Mouse (Mus musculus) forebrain, embryonic 12.5 days (tissue): ENCODE results near the gene Foxc2. TPM values are rescaled to one million over a fixed set of nuclear protein-coding genes. Genes with fewer than 3 reads are reported as not detected.
"Not testable (repeated sequence)": the region's sequence is repeated elsewhere in the genome, so short reads cannot be mapped to it uniquely, and the experiment has no call there.

Experiments used
- ATAC-seq: fragments of 200-750 bp; cut with Nextera tagmentation; 2 replicates; pipeline ENCODE4 v1.8.0; 2017; ENCODE audit warnings: moderate TSS enrichment; ENCODE audit not compliant: low FRiP score
- H3K27ac ChIP-seq: fragments of 300-500 bp; sonication (generic); 2 replicates; pipeline ENCODE4 v1.5.1; 2016; ENCODE audit warnings: mild to moderate bottlenecking
- H3K27me3 ChIP-seq: fragments of 300-500 bp; sonication (generic); 2 replicates; pipeline ENCODE4 v1.6.1; 2016; ENCODE audit warnings: mild to moderate bottlenecking
- H3K36me3 ChIP-seq: fragments of 300-500 bp; sonication (generic); replicated peaks from 2 replicates; pipeline ENCODE4 v1.6.1; 2016; ENCODE audit warnings: mild to moderate bottlenecking
- H3K4me1 ChIP-seq: fragments of 300-500 bp; sonication (generic); 2 replicates; pipeline ENCODE4 v1.6.1; 2016
- H3K4me2 ChIP-seq: fragments of 300-500 bp; sonication (generic); 2 replicates; pipeline ENCODE4 v1.6.1; 2016; ENCODE audit warnings: mild to moderate bottlenecking, moderate library complexity
- H3K4me3 ChIP-seq: fragments of 300-500 bp; sonication (generic); replicated peaks from 2 replicates; pipeline ENCODE4 v1.5.1; 2016; ENCODE audit warnings: mild to moderate bottlenecking
- H3K9ac ChIP-seq: fragments of 300-500 bp; sonication (generic); 2 replicates; pipeline ENCODE4 v1.6.1; 2016; ENCODE audit warnings: mild to moderate bottlenecking
- H3K9me3 ChIP-seq: fragments of 300-500 bp; sonication (generic); 2 replicates; pipeline ENCODE4 v1.6.1; 2016
- WGBS: fragments of 180-500 bp; shearing (Covaris S2); methylation state at CpG from one replicate; pipeline ENCODE4 v1.1.7; 2016; 5-methylcytosine and 5-hydroxymethylcytosine counted together
- polyA plus RNA-seq: library from polyadenylated mRNA; unstranded; fragments of >200 nt; fragmentation: Nextera tagmentation; extraction: Ambion mirVana; gene quantifications from 2 replicates; pipeline ENCODE4 v1.2.1, GENCODE M21; 2016

Foxc2 gene
- polyA plus RNA-seq, 1 experiment from 2014 or later = 4.6 TPM

DNA sequence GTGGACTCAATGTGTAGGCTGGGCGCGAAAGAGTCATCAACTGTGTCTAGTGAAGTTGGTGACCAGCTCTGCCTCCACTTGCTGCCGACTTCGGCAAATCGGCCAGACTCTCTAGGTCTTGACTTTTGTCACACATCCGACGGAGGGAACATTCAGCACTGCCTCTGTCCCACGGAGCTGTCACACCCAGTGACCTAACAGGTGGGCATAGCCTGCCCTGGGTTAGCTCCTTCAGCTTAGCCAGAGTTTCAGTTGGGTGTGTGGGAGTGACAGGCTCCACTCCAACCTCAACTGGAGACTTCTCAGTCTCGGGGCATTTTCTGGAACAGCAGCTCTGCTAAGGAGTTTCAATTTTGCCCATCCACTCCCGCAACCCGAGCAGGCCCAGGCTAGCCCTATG, 18.5 kb downstream of the Foxc2 start:
- Histone ChIP-seq H3K27me3 (peaks cover 55% of the 10 kb centered on the region), H3K4me3 (no peak overlapping the region), H3K4me2 (no peak overlapping the region), H3K9ac (no peak overlapping the region), H3K9me3 (peaks cover 17% of the 10 kb centered on the region), H3K4me1 (no peaks in the 10 kb centered on the region), H3K27ac (no peak overlapping the region), H3K36me3 (no peaks in the 10 kb centered on the region)
- 88% methylated on average over 11 of the region's 11 CpGs for WGBS
- no peak for ATAC-seq

DNA sequence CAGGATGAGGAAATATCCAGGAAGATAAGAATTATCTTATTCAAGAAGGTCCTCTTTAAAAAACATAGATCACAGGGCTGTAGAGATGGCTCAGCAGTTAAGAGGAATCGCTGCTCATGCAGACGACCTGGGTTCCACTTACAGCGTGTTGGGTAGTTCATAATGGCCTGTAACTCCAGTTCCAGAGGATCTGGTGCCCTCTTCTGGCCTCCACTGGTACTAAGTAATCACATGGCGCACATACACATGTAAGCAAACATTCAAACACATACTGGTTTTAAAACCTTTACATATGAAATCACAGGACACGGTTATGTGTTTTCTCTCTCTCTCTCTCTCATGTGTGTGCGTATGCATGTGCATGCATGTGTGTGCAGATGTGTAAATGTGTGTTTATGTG, 20.9 kb downstream of the Foxc2 start:
- peaks cover 42% of the 10 kb centered on the region for H3K27me3 ChIP-seq
- no peak overlapping the region for H3K9ac ChIP-seq
- H3K4me1 ChIP-seq = no peaks in the 10 kb centered on the region
- peaks cover 17% of the 10 kb centered on the region for H3K9me3 ChIP-seq
- ATAC-seq = no peak
- no peak overlapping the region for H3K4me2 ChIP-seq
- WGBS = 90% methylated on average over 6 of the region's 6 CpGs
- no peaks in the 10 kb centered on the region for H3K36me3 ChIP-seq
- H3K27ac ChIP-seq = no peak overlapping the region
- no peak overlapping the region for H3K4me3 ChIP-seq

DNA sequence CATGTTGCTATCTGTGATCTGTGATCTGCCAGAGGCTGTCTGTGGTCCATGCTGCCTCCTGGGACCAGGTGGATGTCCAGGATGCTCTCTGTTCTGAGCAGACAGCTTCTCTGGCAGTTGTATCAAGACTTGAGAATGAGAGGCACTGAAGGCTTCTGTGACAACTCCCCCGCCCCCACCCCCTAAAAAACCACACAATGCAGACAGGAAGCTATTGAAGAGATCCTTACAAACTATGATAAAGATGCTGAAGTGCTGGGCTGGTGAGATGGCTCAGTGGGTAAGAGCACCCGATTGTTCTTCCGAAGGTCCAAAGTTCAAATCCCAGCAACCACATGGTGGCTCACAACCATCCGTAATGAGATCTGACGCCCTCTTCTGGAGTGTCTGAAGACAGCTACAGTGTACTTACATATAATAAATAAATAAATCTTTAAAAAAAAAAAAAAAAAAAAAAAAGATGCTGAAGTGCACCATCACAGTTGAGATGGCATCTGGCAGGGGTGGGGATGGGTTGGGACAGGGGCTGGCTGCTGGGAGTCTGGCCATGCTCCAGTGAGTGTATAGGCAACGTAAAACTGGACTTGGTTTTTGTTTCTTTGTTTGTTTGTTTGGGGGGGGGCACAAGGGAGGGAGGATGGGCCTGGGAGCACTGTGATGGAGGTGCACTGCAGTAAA, 29.6 kb downstream of the Foxc2 start:
- not testable (repeated sequence) for H3K4me1 ChIP-seq, H3K27ac ChIP-seq
- 74% methylated on average over 4 of the region's 6 CpGs for WGBS

DNA sequence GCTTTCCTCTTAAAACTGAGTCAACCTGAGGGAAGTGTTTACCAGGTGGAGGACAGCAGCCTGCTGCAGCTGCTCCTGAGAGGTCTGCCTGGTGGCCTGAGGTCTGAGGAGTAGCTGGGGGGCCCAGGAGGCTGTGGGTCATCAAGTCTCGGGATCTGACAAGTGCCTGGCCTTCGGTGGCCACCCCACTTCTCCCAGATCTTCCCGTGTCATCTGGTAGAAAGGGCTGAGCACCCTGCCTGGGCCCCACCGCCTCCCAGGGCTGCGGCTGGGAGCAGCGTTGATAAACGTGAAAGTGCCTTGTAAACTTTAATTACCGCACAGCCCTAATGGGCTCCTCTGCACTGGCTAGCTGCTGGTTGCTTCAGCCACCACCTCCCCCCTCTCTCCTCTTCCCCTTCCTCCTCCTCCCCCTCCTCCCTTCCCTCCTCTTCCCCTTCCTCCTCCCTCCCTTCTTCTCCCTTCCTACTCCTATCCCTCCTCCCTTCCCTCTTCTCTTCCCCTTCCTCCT, 32.7 kb downstream of the Foxc2 start:
- H3K27ac ChIP-seq = no peak overlapping the region
- no peaks in the 10 kb centered on the region for H3K36me3 ChIP-seq
- no peaks in the 10 kb centered on the region for H3K9me3 ChIP-seq
- H3K9ac ChIP-seq = no peak overlapping the region
- no peak overlapping the region for H3K4me2 ChIP-seq
- no peak for ATAC-seq
- 45% methylated on average over 8 of the region's 8 CpGs for WGBS
- no peaks in the 10 kb centered on the region for H3K4me1 ChIP-seq
- H3K27me3 ChIP-seq = peaks cover 26% of the 10 kb centered on the region
- no peak overlapping the region for H3K4me3 ChIP-seq

More for the DNA sequence above, 29.6 kb downstream of the Foxc2 start:
- not testable (repeated sequence) for H3K9me3 ChIP-seq, H3K9ac ChIP-seq, H3K4me2 ChIP-seq, H3K36me3 ChIP-seq, ATAC-seq, H3K4me3 ChIP-seq
- peaks cover 43% of the 10 kb centered on the region for H3K27me3 ChIP-seq

DNA sequence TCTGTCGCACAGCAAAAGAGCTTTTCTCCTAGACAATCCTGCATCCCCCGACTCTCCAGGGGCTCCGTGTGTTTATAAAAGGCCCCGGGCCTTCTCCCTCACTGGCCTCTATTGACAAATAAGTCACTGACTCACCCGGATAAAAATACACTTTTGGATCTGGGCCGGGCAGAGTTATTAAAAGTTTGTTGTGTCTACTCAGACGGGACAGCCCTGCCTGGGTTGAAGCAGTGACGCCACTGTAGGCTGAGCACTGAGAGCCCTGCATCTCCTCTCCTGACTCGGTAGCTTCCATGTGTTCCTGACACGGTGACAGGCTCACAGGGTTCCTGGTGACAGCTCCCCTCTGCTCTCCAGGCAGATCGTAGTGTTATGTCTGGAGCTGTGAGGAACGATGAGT, 36.4 kb downstream of the Foxc2 start:
- no peak overlapping the region for H3K27ac ChIP-seq
- H3K27me3 ChIP-seq = peaks cover 12% of the 10 kb centered on the region; the same call in 1 of the 2 replicates
- H3K36me3 ChIP-seq = no peaks in the 10 kb centered on the region
- no peaks in the 10 kb centered on the region for H3K4me1 ChIP-seq
- 75% methylated on average over 12 of the region's 12 CpGs for WGBS
- H3K4me2 ChIP-seq = no peak overlapping the region
- no peaks in the 10 kb centered on the region for H3K9me3 ChIP-seq
- H3K9ac ChIP-seq = no peak overlapping the region
- no peak overlapping the region for H3K4me3 ChIP-seq
- ATAC-seq = no peak

- H3K9me3 ChIP-seq = no peaks in the 10 kb centered on the region
- H3K4me3 ChIP-seq = no peak overlapping the region
- no peak overlapping the region for H3K9ac ChIP-seq
- no peak for ATAC-seq
- 93% methylated on average over 7 of the region's 7 CpGs for WGBS
- H3K4me2 ChIP-seq = no peak overlapping the region
- peaks cover 3% of the 10 kb centered on the region; the same call in 1 of the 2 replicates for H3K27me3 ChIP-seq
- no peaks in the 10 kb centered on the region for H3K36me3 ChIP-seq
- no peak overlapping the region for H3K27ac ChIP-seq
- H3K4me1 ChIP-seq = no peaks in the 10 kb centered on the region
Observed at GRCm38 (mm10) chr8:121156990-121157491, 41.1 kb downstream of the Foxc2 start.

DNA sequence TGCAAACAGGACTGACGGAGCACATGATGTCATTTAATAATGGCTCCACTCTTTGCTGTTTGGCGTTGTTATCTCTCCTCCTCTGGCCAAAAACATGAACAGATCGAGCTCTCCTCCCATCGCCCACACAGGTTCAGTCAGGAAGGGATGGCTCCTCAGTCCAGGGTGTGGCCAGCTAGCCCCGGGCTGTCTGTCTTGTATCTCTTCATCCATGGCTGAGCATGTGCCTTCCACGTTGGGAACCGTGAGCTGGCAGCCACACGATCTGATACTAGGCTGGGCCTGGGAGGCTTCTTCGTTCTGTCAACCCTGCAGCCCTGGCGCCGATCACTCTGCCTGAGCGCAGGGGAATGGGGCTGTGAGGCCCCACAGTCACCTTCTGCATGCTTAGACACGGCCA, 42.8 kb downstream of the Foxc2 start:
- WGBS = 84% methylated on average over 13 of the region's 13 CpGs
- Histone ChIP-seq H3K9ac (no peak overlapping the region), H3K27ac (no peak overlapping the region)

GRCm38 (mm10) chr8:121161437-121161836, 45.5 kb downstream of the Foxc2 start:
- no peak for ATAC-seq
- Histone ChIP-seq H3K36me3 (no peaks in the 10 kb centered on the region), H3K4me3 (no peak overlapping the region)

More for the DNA sequence above, 42.8 kb downstream of the Foxc2 start:
- H3K36me3 ChIP-seq = no peaks in the 10 kb centered on the region
- no peak overlapping the region for H3K4me3 ChIP-seq
- no peaks in the 10 kb centered on the region for H3K4me1 ChIP-seq
- peaks cover 3% of the 10 kb centered on the region; the same call in 1 of the 2 replicates for H3K27me3 ChIP-seq
- ATAC-seq = no peak
- no peak overlapping the region for H3K4me2 ChIP-seq
- H3K9me3 ChIP-seq = no peaks in the 10 kb centered on the region

GRCm38 (mm10) chr8:121162413-121162812, 46.4 kb downstream of the Foxc2 start:
- Histone ChIP-seq H3K9me3 (no peaks in the 10 kb centered on the region), H3K4me2 (no peak overlapping the region), H3K36me3 (no peaks in the 10 kb centered on the region), H3K4me3 (no peak overlapping the region), H3K9ac (no peak overlapping the region), H3K4me1 (no peaks in the 10 kb centered on the region), H3K27ac (no peak overlapping the region), H3K27me3 (peaks cover 3% of the 10 kb centered on the region; the same call in 1 of the 2 replicates)
- WGBS = 80% methylated on average over 4 of the region's 4 CpGs
- no peak for ATAC-seq

More at GRCm38 (mm10) chr8:121161437-121161836, 45.5 kb downstream of the Foxc2 start:
- Histone ChIP-seq H3K4me1 (no peaks in the 10 kb centered on the region), H3K27ac (no peak overlapping the region), H3K27me3 (peaks cover 3% of the 10 kb centered on the region; the same call in 1 of the 2 replicates), H3K4me2 (no peak overlapping the region), H3K9me3 (no peaks in the 10 kb centered on the region), H3K9ac (no peak overlapping the region)
- WGBS = 92% methylated on average over 5 of the region's 5 CpGs

DNA sequence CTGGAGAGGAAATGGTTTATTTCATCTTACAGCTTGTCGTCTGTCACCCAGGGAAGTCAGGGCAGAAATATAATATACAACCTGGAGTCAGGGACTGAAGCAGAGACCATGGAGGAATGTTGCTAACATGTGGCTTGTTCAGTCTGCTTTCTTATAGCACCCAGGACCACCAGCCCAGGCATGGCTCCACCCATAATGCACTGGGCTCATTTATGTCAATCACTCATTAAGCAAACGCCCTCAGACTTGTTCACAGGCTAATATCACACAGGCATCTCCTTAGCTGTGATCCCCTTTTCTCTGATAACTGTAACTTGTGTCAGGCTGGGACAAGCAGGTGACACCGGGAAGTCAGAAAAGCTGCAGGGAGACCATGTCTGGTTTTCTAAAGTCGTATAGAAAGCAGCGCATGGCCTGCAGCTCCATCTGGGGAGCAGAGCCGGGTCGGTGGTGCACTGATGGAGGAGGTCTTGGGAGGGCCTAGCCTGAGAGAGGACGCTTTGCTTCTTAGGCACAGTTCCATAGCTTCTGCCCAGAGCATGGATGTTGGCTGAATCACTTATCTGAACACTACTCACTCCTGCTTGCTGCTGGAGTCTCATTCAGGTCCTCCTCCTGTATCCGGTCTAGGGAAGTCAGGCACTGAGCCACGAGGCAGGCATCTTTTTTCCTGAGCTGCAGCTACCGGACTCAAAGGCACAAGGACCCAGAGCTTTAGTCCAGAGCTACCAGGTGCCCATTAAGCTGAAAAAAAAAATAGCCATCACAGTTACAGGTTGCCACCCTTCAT, 47.1 kb downstream of the Foxc2 start:
- Histone ChIP-seq H3K4me2 (no peak overlapping the region), H3K9me3 (no peaks in the 10 kb centered on the region), H3K4me1 (no peaks in the 10 kb centered on the region), H3K4me3 (no peak overlapping the region), H3K27ac (no peak overlapping the region), H3K36me3 (no peaks in the 10 kb centered on the region), H3K27me3 (peaks cover 3% of the 10 kb centered on the region; the same call in 1 of the 2 replicates), H3K9ac (no peak overlapping the region)
- no peak for ATAC-seq
- WGBS = 76% methylated on average over 11 of the region's 11 CpGs

GRCm38 (mm10) chr8:121164017-121164469, 48.1 kb downstream of the Foxc2 start:
- H3K9ac ChIP-seq = no peak overlapping the region
- 56% methylated on average over 8 of the region's 8 CpGs for WGBS
- no peaks in the 10 kb centered on the region for H3K4me1 ChIP-seq
- no peaks in the 10 kb centered on the region for H3K36me3 ChIP-seq
- peaks cover 3% of the 10 kb centered on the region for H3K27me3 ChIP-seq
- no peak overlapping the region for H3K27ac ChIP-seq
- no peak for ATAC-seq
- H3K4me2 ChIP-seq = no peak overlapping the region
- H3K9me3 ChIP-seq = no peaks in the 10 kb centered on the region
- H3K4me3 ChIP-seq = no peak overlapping the region

DNA sequence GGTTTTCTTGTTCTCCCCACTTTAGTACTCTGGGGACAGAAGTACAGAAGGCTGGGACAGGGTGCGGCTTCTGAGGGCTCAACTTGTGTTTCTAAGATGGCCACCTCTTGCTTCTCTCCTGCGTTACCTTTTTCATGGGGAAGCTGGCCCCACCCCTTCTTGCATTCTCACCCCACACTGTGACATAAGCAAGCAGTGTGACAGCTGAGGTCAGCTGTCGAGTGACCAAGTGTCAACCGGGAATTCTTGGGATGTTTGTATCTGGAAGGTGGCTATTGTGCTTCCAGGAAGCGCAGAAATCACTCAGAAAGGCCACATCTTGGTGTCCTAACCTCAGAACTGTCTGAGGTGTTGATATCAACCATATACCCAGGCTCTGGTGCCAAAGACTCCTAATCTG, 52.1 kb downstream of the Foxc2 start:
- no peaks in the 10 kb centered on the region for H3K9me3 ChIP-seq
- no peak overlapping the region for H3K9ac ChIP-seq
- no peaks in the 10 kb centered on the region for H3K36me3 ChIP-seq
- H3K27ac ChIP-seq = no peak overlapping the region
- H3K27me3 ChIP-seq = peaks cover 7% of the 10 kb centered on the region; the same call in 1 of the 2 replicates
- H3K4me1 ChIP-seq = peaks cover 8% of the 10 kb centered on the region; the same call in 1 of the 2 replicates
- H3K4me2 ChIP-seq = no peak overlapping the region
- H3K4me3 ChIP-seq = no peak overlapping the region
- 86% methylated on average over 5 of the region's 5 CpGs for WGBS
- no peak for ATAC-seq
